Comparison of ENCODE assay signal across 23 mouse cellular contexts in genomic region chr2:152442322-152442721, GRCm38 (mm10). TPM values are rescaled to one million over a fixed set of nuclear protein-coding genes. Genes with fewer than 3 reads are reported as not detected.
"Had no signal": no experiment of that assay in that cellular context is flagged by ENCODE, and none has a peak within 500 bp of the region (broad histone marks: within the 10 kb centered on the region; RNA-seq: fewer than 3 reads in every experiment).

No protein-coding gene starts in this region.

- H3K36me3 ChIP-seq: lung, embryonic 15.5 days; midbrain, embryonic 10.5 days; midbrain, embryonic 12.5 days; neural tube, embryonic 13.5 days; neural tube, embryonic 15.5 days had no signal

- H3K9ac ChIP-seq: lung, embryonic 15.5 days; midbrain, embryonic 12.5 days; neural tube, embryonic 13.5 days; neural tube, embryonic 15.5 days had no signal

- H3K4me2 ChIP-seq: lung, embryonic 15.5 days; midbrain, embryonic 12.5 days; neural tube, embryonic 13.5 days; neural tube, embryonic 15.5 days had no signal

- H3K4me3 ChIP-seq: lung, embryonic 15.5 days; midbrain, embryonic 10.5 days; midbrain, embryonic 12.5 days; myocyte; neural tube, embryonic 13.5 days; neural tube, embryonic 15.5 days had no signal

- H3K9me3 ChIP-seq: lung, embryonic 15.5 days; midbrain, embryonic 10.5 days; midbrain, embryonic 12.5 days; neural tube, embryonic 13.5 days; neural tube, embryonic 15.5 days had no signal

- H3K27ac ChIP-seq: lung, embryonic 15.5 days; midbrain, embryonic 10.5 days; midbrain, embryonic 12.5 days; neural tube, embryonic 13.5 days; neural tube, embryonic 15.5 days had no signal

- DNase-seq: lung, adult 2 months; lung, postnatal 4 days; midbrain, embryonic 14.5 days; right cerebral cortex, adult 18-20 months; right cerebral cortex, postnatal 25 days; right cerebral cortex, postnatal 4 days; spleen, adult 18-20 months; thymus, adult 18-20 months; thymus, postnatal 14 days; thymus, postnatal 36 days had no signal

- H3K27me3 ChIP-seq: lung, embryonic 15.5 days; midbrain, embryonic 12.5 days; neural tube, embryonic 13.5 days; neural tube, embryonic 15.5 days had no signal

- ATAC-seq: lung, postnatal 0 days; midbrain, embryonic 16.5 days had no signal

RNA-seq across cellular contexts. Expression of gene Defb23, which starts 22.1 kb away (rescaled TPM):
- polyA plus RNA-seq: lung, adult 2 months; lung, embryonic 15.5 days; lung, postnatal 0 days; midbrain, embryonic 10.5 days; midbrain, embryonic 12.5 days; midbrain, embryonic 14.5 days; midbrain, embryonic 16.5 days; myocyte; neural tube, embryonic 11.5 days; neural tube, embryonic 13.5 days; neural tube, embryonic 15.5 days; small intestine, adult 2 months; stomach, embryonic 14.5 days; stomach, embryonic 16.5 days had no signal

RNA-seq across cellular contexts. Expression of gene 6820408C15Rik, which starts 26.9 kb away (rescaled TPM):
- polyA plus RNA-seq: myocyte; small intestine, adult 2 months had no signal

RNA-seq across cellular contexts. Expression of gene Zcchc3, which starts 27.5 kb away (rescaled TPM):
- polyA plus RNA-seq: myocyte had no signal

RNA-seq across cellular contexts. Expression of gene Defb20, which starts 34.5 kb away (rescaled TPM):
- polyA plus RNA-seq: lung, adult 2 months; lung, embryonic 15.5 days; lung, postnatal 0 days; midbrain, embryonic 10.5 days; midbrain, embryonic 12.5 days; midbrain, embryonic 14.5 days; midbrain, embryonic 16.5 days; myocyte; neural tube, embryonic 11.5 days; neural tube, embryonic 13.5 days; neural tube, embryonic 15.5 days; small intestine, adult 2 months; stomach, embryonic 14.5 days; stomach, embryonic 16.5 days; thymus, postnatal 0 days had no signal
